In genomic region chr17:79481112-79481738, GRCm38 (mm10) we compare ENCODE assay signal across 26 mouse cellular contexts.
DNase-seq lines count a peak whose midpoint lies in the region; ATAC-seq and TF ChIP-seq lines count a peak whose summit lies in the region.
"Had no signal": no experiment of that assay in that cellular context is flagged by ENCODE, and none has a peak within 500 bp of the region (broad histone marks: within the 10 kb centered on the region; RNA-seq: fewer than 3 reads in every experiment).

No protein-coding gene starts in this region.

- H3K4me2 ChIP-seq in heart, embryonic 12.5 days, result no peak overlapping the region
- no peak overlapping the region for H3K4me2 ChIP-seq in heart, postnatal 0 days (ENCODE audit: low read depth, low read length)
- no peak overlapping the region for H3K4me2 ChIP-seq in forebrain, postnatal 0 days (ENCODE audit: low read depth)
- H3K4me2 ChIP-seq: embryonic facial prominence, embryonic 12.5 days; hindbrain, embryonic 12.5 days; intestine, embryonic 15.5 days; limb, embryonic 13.5 days; liver, embryonic 11.5 days; lung, embryonic 15.5 days; stomach, embryonic 15.5 days had no signal

- WGBS in heart, embryonic 12.5 days, result 40% methylated on average over 6 of the region's 6 CpGs
- WGBS in heart, postnatal 0 days, result 58% methylated on average over 6 of the region's 6 CpGs
- 78% methylated on average over 6 of the region's 6 CpGs for WGBS in forebrain, postnatal 0 days

- no peak for ATAC-seq in heart, embryonic 12.5 days (ENCODE audit: insufficient number of reproducible peaks, low FRiP score)
- ATAC-seq in heart, postnatal 0 days (ENCODE audit: insufficient read depth, low read depth), result 0 out of 2 replicates have a peak, but pooled peaks have one; percentile 17
- peak; percentile 60 for ATAC-seq in forebrain, postnatal 0 days
- ATAC-seq: hindbrain, postnatal 0 days; intestine, embryonic 15.5 days had no signal

- H3K4me1 ChIP-seq in heart, embryonic 12.5 days (replicated peaks), result peaks cover 13% of the 10 kb centered on the region
- H3K4me1 ChIP-seq in heart, postnatal 0 days (ENCODE audit: control insufficient read depth, insufficient read depth), result peaks cover 12% of the 10 kb centered on the region; the same call in 1 of the 2 replicates
- H3K4me1 ChIP-seq in forebrain, postnatal 0 days (ENCODE audit: insufficient read depth), result no peaks in the 10 kb centered on the region
- H3K4me1 ChIP-seq: embryonic facial prominence, embryonic 12.5 days; hindbrain, embryonic 12.5 days; intestine, embryonic 15.5 days; limb, embryonic 13.5 days; lung, embryonic 15.5 days; stomach, embryonic 15.5 days had no signal

- intact Hi-C loops in heart, postnatal 10 days (cut with DNase I), result no loop called here

- TF ChIP-seq EP300 in heart, postnatal 0 days (IDR thresholded peaks at IDR 0.05; ENCODE audit: low read depth), result no peak

- H3K36me3 ChIP-seq in heart, embryonic 12.5 days, result no peaks in the 10 kb centered on the region
- H3K36me3 ChIP-seq in heart, postnatal 0 days (replicated peaks; ENCODE audit: control insufficient read depth, insufficient read depth, low read length), result no peaks in the 10 kb centered on the region
- H3K36me3 ChIP-seq in forebrain, postnatal 0 days (ENCODE audit: insufficient read depth), result no peaks in the 10 kb centered on the region
- H3K36me3 ChIP-seq: embryonic facial prominence, embryonic 12.5 days; heart, embryonic 10.5 days; hindbrain, embryonic 12.5 days; intestine, embryonic 15.5 days; limb, embryonic 13.5 days; lung, embryonic 15.5 days; stomach, embryonic 15.5 days had no signal

- H3K27me3 ChIP-seq in heart, embryonic 12.5 days (replicated peaks), result no peaks in the 10 kb centered on the region
- no peaks in the 10 kb centered on the region for H3K27me3 ChIP-seq in heart, postnatal 0 days (ENCODE audit: control insufficient read depth, insufficient read depth, low read length)
- H3K27me3 ChIP-seq in forebrain, postnatal 0 days (ENCODE audit: insufficient read depth, low read length), result no peaks in the 10 kb centered on the region
- H3K27me3 ChIP-seq: embryonic facial prominence, embryonic 12.5 days; hindbrain, embryonic 12.5 days; intestine, embryonic 15.5 days; limb, embryonic 13.5 days; lung, embryonic 15.5 days; stomach, embryonic 15.5 days had no signal

- H3K27ac ChIP-seq in heart, embryonic 12.5 days (ENCODE audit: poor library complexity, severe bottlenecking), result peak overlapping the region; percentile 43; the same call in 1 of the 2 replicates
- no peak overlapping the region for H3K27ac ChIP-seq in heart, postnatal 0 days (ENCODE audit: low read depth)
- H3K27ac ChIP-seq in forebrain, postnatal 0 days (ENCODE audit: low read depth, low read length), result no peak overlapping the region
- H3K27ac ChIP-seq: embryonic facial prominence, embryonic 12.5 days; heart, embryonic 10.5 days; hindbrain, embryonic 12.5 days; hindbrain, postnatal 0 days; intestine, embryonic 15.5 days; kidney, postnatal 0 days; limb, embryonic 13.5 days; lung, embryonic 15.5 days; stomach, embryonic 15.5 days had no signal

- no peak for TF ChIP-seq CTCF in heart, postnatal 0 days (IDR thresholded peaks at IDR 0.05; ENCODE audit: low read depth)
- no peak for TF ChIP-seq CTCF in forebrain, postnatal 0 days (IDR thresholded peaks at IDR 0.05; ENCODE audit: low read depth)

- DNase-seq in heart, postnatal 10 days, result no peak
- no peak for DNase-seq in heart, postnatal 0 days (ENCODE audit: low spot score)
- DNase-seq in heart, adult 9 months (ENCODE audit: low spot score in 2 of 2), result no peak
- DNase-seq in forebrain, postnatal 0 days, result peak; percentile 43
- DNase-seq in adrenal gland, adult (ENCODE audit: inconsistent age in 2 of 2, low spot score in 1 of 2), result no peak
- DNase-seq: adrenal gland, adult 2 months; B cell, adult 2 months; cerebellum, adult 8-10 months; cerebellum, postnatal 25 days; embryo, embryonic 11 days; kidney, adult 2 months; kidney, postnatal 4 days; midbrain, embryonic 14.5 days; retina, postnatal 1 day; right cerebral cortex, postnatal 25 days had no signal

- H3K4me3 ChIP-seq in heart, embryonic 12.5 days, result no peak overlapping the region
- H3K4me3 ChIP-seq in heart, postnatal 0 days (ENCODE audit: low read depth, low read length), result no peak overlapping the region
- H3K4me3 ChIP-seq in forebrain, postnatal 0 days (ENCODE audit: low read depth, low read length), result no peak overlapping the region
- H3K4me3 ChIP-seq: embryonic facial prominence, embryonic 12.5 days; heart, embryonic 10.5 days; hindbrain, embryonic 12.5 days; intestine, embryonic 15.5 days; limb, embryonic 13.5 days; lung, embryonic 15.5 days; stomach, embryonic 15.5 days had no signal

- no peaks in the 10 kb centered on the region for H3K9me3 ChIP-seq in heart, embryonic 12.5 days (replicated peaks)
- no peaks in the 10 kb centered on the region for H3K9me3 ChIP-seq in heart, postnatal 0 days (replicated peaks; ENCODE audit: control insufficient read depth, low read length)
- no peaks in the 10 kb centered on the region for H3K9me3 ChIP-seq in forebrain, postnatal 0 days (ENCODE audit: low read length)
- H3K9me3 ChIP-seq: embryonic facial prominence, embryonic 12.5 days; heart, embryonic 10.5 days; hindbrain, embryonic 12.5 days; intestine, embryonic 15.5 days; limb, embryonic 13.5 days; lung, embryonic 15.5 days; stomach, embryonic 15.5 days had no signal

- no peak overlapping the region for H3K9ac ChIP-seq in heart, embryonic 12.5 days
- H3K9ac ChIP-seq in heart, postnatal 0 days (replicated peaks; ENCODE audit: low read depth, low read length), result no peak overlapping the region
- H3K9ac ChIP-seq in forebrain, postnatal 0 days, result no peak overlapping the region
- H3K9ac ChIP-seq: embryonic facial prominence, embryonic 12.5 days; hindbrain, embryonic 12.5 days; intestine, embryonic 15.5 days; limb, embryonic 13.5 days; lung, embryonic 15.5 days; stomach, embryonic 15.5 days had no signal
